In the genomic region with DNA sequence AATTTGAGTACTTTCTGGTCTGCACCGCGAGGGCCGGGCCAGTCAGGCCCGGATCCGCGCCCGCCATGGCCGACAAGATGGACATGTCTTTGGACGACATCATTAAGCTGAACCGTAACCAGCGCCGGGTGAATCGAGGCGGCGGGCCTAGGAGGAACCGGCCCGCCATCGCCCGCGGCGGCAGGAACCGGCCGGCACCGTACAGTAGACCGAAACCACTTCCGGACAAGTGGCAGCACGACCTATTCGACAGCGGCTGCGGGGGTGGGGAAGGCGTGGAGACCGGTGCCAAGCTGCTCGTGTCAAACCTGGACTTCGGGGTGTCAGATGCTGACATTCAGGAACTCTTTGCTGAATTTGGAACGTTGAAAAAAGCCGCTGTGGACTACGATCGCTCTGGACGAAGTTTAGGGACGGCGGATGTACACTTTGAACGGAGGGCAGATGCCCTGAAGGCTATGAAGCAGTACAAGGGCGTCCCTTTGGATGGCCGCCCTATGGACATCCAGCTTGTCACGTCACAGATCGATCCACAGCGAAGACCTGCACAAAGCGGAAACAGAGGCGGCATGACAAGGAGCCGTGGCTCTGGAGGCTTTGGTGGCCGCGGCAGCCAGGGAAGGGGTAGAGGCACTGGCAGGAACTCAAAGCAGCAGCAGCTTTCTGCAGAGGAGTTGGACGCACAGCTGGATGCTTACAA, we compare ENCODE assay signal across 8 mouse cellular contexts. TPM values are rescaled to one million over a fixed set of nuclear protein-coding genes. Genes with fewer than 3 reads are reported as not detected.
A peak's percentile ranks its signal among the peaks of the same experiment; 100 is the strongest.
DNase-seq lines count a peak whose midpoint lies in the region; ATAC-seq and TF ChIP-seq lines count a peak whose summit lies in the region.

No protein-coding gene starts in this region.

- intact Hi-C loops in gastrocnemius, postnatal 14 days (cut with DNase I; ENCODE audit: low total_unique reads): no loop called here

- no peaks in the 10 kb centered on the region for H3K27me3 ChIP-seq in intestine, postnatal 0 days (replicated peaks; ENCODE audit: control insufficient read depth, insufficient read depth, low read length)
- H3K27me3 ChIP-seq in limb, embryonic 14.5 days (ENCODE audit: control insufficient read depth, insufficient read depth, low read length): no peaks in the 10 kb centered on the region
- no peaks in the 10 kb centered on the region; the same call in 1 of the 2 replicates for H3K27me3 ChIP-seq in midbrain, embryonic 15.5 days (replicated peaks)

- ATAC-seq in cerebellum, adult (ENCODE audit: insufficient number of reproducible peaks, low FRiP score, low TSS enrichment): peak; percentile 63
- peak; percentile 58 for ATAC-seq in intestine, postnatal 0 days
- ATAC-seq in limb, embryonic 14.5 days (ENCODE audit: low FRiP score, low read depth): peak; percentile 42
- peak; percentile 77 for ATAC-seq in midbrain, embryonic 15.5 days (replicated peaks)

- DNase-seq in cerebellum, adult 9-11 months: no peak
- DNase-seq in embryo, embryonic 10 days (ENCODE audit: low spot score): peak; percentile 80
- peak; percentile 47 for DNase-seq in gastrocnemius, postnatal 14 days
- peak; percentile 49 for DNase-seq in limb, embryonic 14.5 days (ENCODE audit: low spot score)
- peak; percentile 78 to 79 for DNase-seq in spleen, adult 18-20 months

- peak overlapping the region; percentile 97 for H3K27ac ChIP-seq in intestine, postnatal 0 days (ENCODE audit: low read depth, low read length)
- peak overlapping the region; percentile 97 for H3K27ac ChIP-seq in limb, embryonic 14.5 days (replicated peaks; ENCODE audit: low read depth, low read length)
- peak overlapping the region; percentile 98 for H3K27ac ChIP-seq in midbrain, embryonic 15.5 days

- peak; percentile 87; the same call in 1 of the 2 replicates for TF ChIP-seq POLR2A in limb, embryonic 14.5 days (IDR thresholded peaks at IDR 0.05; ENCODE audit: borderline replicate concordance, extremely low read depth, insufficient read depth, insufficient read length)

- WGBS in intestine, postnatal 0 days: under 1% methylated on average over 53 of the region's 53 CpGs
- WGBS in limb, embryonic 14.5 days: under 1% methylated on average over 53 of the region's 53 CpGs
- WGBS in midbrain, embryonic 15.5 days: 1% methylated on average over 53 of the region's 53 CpGs

- H3K4me1 ChIP-seq in intestine, postnatal 0 days (replicated peaks; ENCODE audit: control insufficient read depth, insufficient read depth, low read length): no peaks in the 10 kb centered on the region; the same call in 1 of the 2 replicates
- peaks cover 4% of the 10 kb centered on the region; the same call in 1 of the 2 replicates for H3K4me1 ChIP-seq in limb, embryonic 14.5 days (ENCODE audit: control insufficient read depth, insufficient read depth, low read length)
- H3K4me1 ChIP-seq in midbrain, embryonic 15.5 days: peaks cover 17% of the 10 kb centered on the region

- peak overlapping the region; percentile 76 for H3K9ac ChIP-seq in intestine, postnatal 0 days (ENCODE audit: low read depth, low read length)
- peak overlapping the region; percentile 86 for H3K9ac ChIP-seq in limb, embryonic 14.5 days (ENCODE audit: low read depth, low read length, severe bottlenecking)
- peak overlapping the region; percentile 92 for H3K9ac ChIP-seq in midbrain, embryonic 15.5 days

- H3K4me2 ChIP-seq in intestine, postnatal 0 days (replicated peaks; ENCODE audit: low read depth): peak overlapping the region; percentile 73
- peak overlapping the region; percentile 56 for H3K4me2 ChIP-seq in limb, embryonic 14.5 days (replicated peaks; ENCODE audit: low read depth, low read length, severe bottlenecking)
- peak overlapping the region; percentile 81 for H3K4me2 ChIP-seq in midbrain, embryonic 15.5 days

- no peaks in the 10 kb centered on the region for H3K36me3 ChIP-seq in intestine, postnatal 0 days (ENCODE audit: control insufficient read depth, insufficient read depth)
- H3K36me3 ChIP-seq in limb, embryonic 14.5 days (ENCODE audit: control insufficient read depth, insufficient read depth, low read length): no peaks in the 10 kb centered on the region
- no peaks in the 10 kb centered on the region for H3K36me3 ChIP-seq in midbrain, embryonic 15.5 days (replicated peaks)

- H3K4me3 ChIP-seq in intestine, postnatal 0 days (ENCODE audit: low read depth, low read length): peak overlapping the region; percentile 63
- peak overlapping the region; percentile 66 for H3K4me3 ChIP-seq in limb, embryonic 14.5 days (replicated peaks; ENCODE audit: low read length)
- H3K4me3 ChIP-seq in midbrain, embryonic 15.5 days: peak overlapping the region; percentile 72

- no peaks in the 10 kb centered on the region for H3K9me3 ChIP-seq in intestine, postnatal 0 days (ENCODE audit: control insufficient read depth)
- H3K9me3 ChIP-seq in limb, embryonic 14.5 days (ENCODE audit: control insufficient read depth, low read length): no peaks in the 10 kb centered on the region
- H3K9me3 ChIP-seq in midbrain, embryonic 15.5 days: no peaks in the 10 kb centered on the region

- no peak for TF ChIP-seq CTCF in intestine, postnatal 0 days (IDR thresholded peaks at IDR 0.05; ENCODE audit: low read depth)

RNA-seq across cellular contexts. Expression of a gene that starts 0.5 kb away (rescaled TPM):
- total RNA-seq in gastrocnemius, postnatal 14 days (2021): 1 to 10 TPM; 2.1 to 2.5 TPM
- polyA plus RNA-seq in intestine, postnatal 0 days (2015; fragmentation: Nextera tagmentation; extraction: Ambion mirVana): 15.4 and 16.1 TPM in 2 replicates
- 8.5 and 10.8 TPM in 2 replicates for polyA plus RNA-seq in limb, embryonic 14.5 days (2012; rRNA removed)
- 14.5 and 16.8 TPM in 2 replicates for polyA plus RNA-seq in limb, embryonic 14.5 days (2014; fragmentation: Nextera tagmentation; extraction: Ambion mirVana)
- polyA plus RNA-seq in midbrain, embryonic 15.5 days (2015; fragmentation: Nextera tagmentation; extraction: Ambion mirVana): 33.1 and 34.3 TPM in 2 replicates

RNA-seq across cellular contexts. Expression of a gene that starts 31.4 kb away (rescaled TPM):
- total RNA-seq in gastrocnemius, postnatal 14 days (2021): not detected
- 2.5 and 3.0 TPM in 2 replicates for polyA plus RNA-seq in intestine, postnatal 0 days (2015; fragmentation: Nextera tagmentation; extraction: Ambion mirVana)
- polyA plus RNA-seq in limb, embryonic 14.5 days (2012; rRNA removed): 0.05 TPM in 1 of 2 replicates, not detected in the other
- polyA plus RNA-seq in limb, embryonic 14.5 days (2014; fragmentation: Nextera tagmentation; extraction: Ambion mirVana): not detected in 2 replicates
- polyA plus RNA-seq in midbrain, embryonic 15.5 days (2015; fragmentation: Nextera tagmentation; extraction: Ambion mirVana): not detected in 2 replicates

RNA-seq across cellular contexts. Expression of a gene that starts 55.3 kb away (rescaled TPM):
- not detected for total RNA-seq in gastrocnemius, postnatal 14 days (2021)
- polyA plus RNA-seq in intestine, postnatal 0 days (2015; fragmentation: Nextera tagmentation; extraction: Ambion mirVana): 0.37 and 0.44 TPM in 2 replicates
- polyA plus RNA-seq in limb, embryonic 14.5 days (2012; rRNA removed): 0.03 and 0.06 TPM in 2 replicates
- 0.39 TPM in 1 of 2 replicates, not detected in the other for polyA plus RNA-seq in limb, embryonic 14.5 days (2014; fragmentation: Nextera tagmentation; extraction: Ambion mirVana)
- not detected in 2 replicates for polyA plus RNA-seq in midbrain, embryonic 15.5 days (2015; fragmentation: Nextera tagmentation; extraction: Ambion mirVana)
